Mouse (Mus musculus): Measurements from ENCODE around the gene Cux1. TPM values are rescaled to one million over a fixed set of nuclear protein-coding genes. Genes with fewer than 3 reads are reported as not detected.

Gene Cux1
- polyA plus RNA-seq, 1 experiment from 2014 or later = 68.9 TPM

- Histone ChIP-seq H3K4me1 (peaks cover 41% of the 10 kb centered on the region), H3K36me3 (no peaks in the 10 kb centered on the region), H3K9me3 (no peaks in the 10 kb centered on the region), H3K27ac (replicated peaks) (peak overlapping the region; percentile 97), H3K27me3 (replicated peaks) (peaks cover 15% of the 10 kb centered on the region), H3K4me3 (peak overlapping the region; percentile 98), H3K4me2 (peak overlapping the region; percentile 90), H3K9ac (peak overlapping the region; percentile 97)
- no peak for ATAC-seq (ENCODE audit: extremely low read depth, insufficient number of reproducible peaks, low FRiP score, low TSS enrichment)
- under 1% methylated on average over 66 of the region's 79 CpGs for WGBS
Observed at GRCm38 (mm10) chr5:136566001-136566811, 1.1 kb downstream of the Cux1 start.

DNA sequence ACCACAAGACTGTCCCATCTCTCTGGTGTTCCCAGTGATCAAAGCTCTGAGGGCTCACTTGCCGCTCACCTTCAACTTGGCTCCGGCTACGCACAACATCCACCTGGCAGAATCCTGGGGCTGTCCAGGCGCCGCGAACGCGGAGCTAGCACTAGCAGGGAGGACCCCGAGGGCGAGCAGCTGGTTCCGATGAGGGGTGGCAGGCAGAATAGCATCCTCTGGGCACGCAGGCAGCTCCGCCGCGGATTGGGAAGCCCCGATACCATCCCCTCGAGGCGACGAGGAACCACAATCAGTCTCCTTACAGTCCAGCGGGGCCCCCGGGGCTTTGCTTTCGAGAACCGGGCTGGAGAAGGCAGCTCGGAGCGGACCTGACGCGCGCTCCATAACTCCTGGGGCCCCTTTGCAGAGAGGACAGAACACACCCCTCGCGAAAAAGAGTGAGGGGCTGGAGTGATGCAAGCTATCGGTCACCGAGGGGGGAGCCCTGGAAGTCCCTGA, 1.9 kb downstream of the Cux1 start:
- H3K9me3 ChIP-seq = no peaks in the 10 kb centered on the region
- no peak for ATAC-seq (ENCODE audit: extremely low read depth, insufficient number of reproducible peaks, low FRiP score, low TSS enrichment)
- H3K27me3 ChIP-seq (replicated peaks) = peaks cover 8% of the 10 kb centered on the region
- peaks cover 50% of the 10 kb centered on the region for H3K4me1 ChIP-seq
- H3K36me3 ChIP-seq = no peaks in the 10 kb centered on the region
- H3K27ac ChIP-seq (replicated peaks) = peak overlapping the region; percentile 97
- peak overlapping the region; percentile 97 for H3K9ac ChIP-seq
- H3K4me3 ChIP-seq = peak overlapping the region; percentile 98
- peak overlapping the region; percentile 90 for H3K4me2 ChIP-seq
- WGBS = 1% methylated on average over 32 of the region's 32 CpGs

- WGBS = 39% methylated on average over 11 of the region's 11 CpGs
- no peak for ATAC-seq (ENCODE audit: extremely low read depth, insufficient number of reproducible peaks, low FRiP score, low TSS enrichment)
Observed at GRCm38 (mm10) chr5:136564613-136565299, 2.5 kb downstream of the Cux1 start.

DNA sequence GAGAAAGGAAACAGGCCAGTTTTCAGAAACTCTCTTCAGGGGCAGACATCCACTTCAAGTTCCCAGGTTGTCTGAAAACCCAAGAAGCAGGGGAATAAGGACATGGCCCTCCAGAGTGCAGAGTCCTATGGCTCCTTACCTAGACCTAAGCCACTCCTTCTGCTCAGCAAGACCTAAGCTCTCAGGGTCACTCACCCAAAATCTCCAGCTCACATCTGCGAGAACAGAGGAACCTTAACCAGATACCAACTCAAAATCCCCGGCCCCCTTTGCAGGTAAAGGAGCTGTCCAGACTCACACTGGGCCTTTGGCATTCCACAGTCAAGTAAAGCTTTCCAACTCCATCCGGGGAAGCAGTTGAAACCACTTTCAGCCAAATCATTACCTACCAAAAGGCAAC, 3.3 kb downstream of the Cux1 start:
- Histone ChIP-seq H3K9ac (0 out of 2 replicates have a peak overlapping the region, but pooled peaks have one; percentile 19), H3K36me3 (no peaks in the 10 kb centered on the region), H3K9me3 (no peaks in the 10 kb centered on the region), H3K27me3 (replicated peaks) (no peaks in the 10 kb centered on the region), H3K4me3 (0 out of 2 replicates have a peak overlapping the region, but pooled peaks have one; percentile 9), H3K4me2 (peak overlapping the region; percentile 90), H3K4me1 (peaks cover 59% of the 10 kb centered on the region), H3K27ac (replicated peaks) (no peak overlapping the region)
- 47% methylated on average over 3 of the region's 3 CpGs for WGBS
- no peak for ATAC-seq (ENCODE audit: extremely low read depth, insufficient number of reproducible peaks, low FRiP score, low TSS enrichment)

More at GRCm38 (mm10) chr5:136564613-136565299, 2.5 kb downstream of the Cux1 start:
- peaks cover 2% of the 10 kb centered on the region for H3K27me3 ChIP-seq (replicated peaks)
- H3K4me2 ChIP-seq = peak overlapping the region; percentile 90
- H3K27ac ChIP-seq (replicated peaks) = peak overlapping the region; percentile 97
- H3K4me1 ChIP-seq = peaks cover 55% of the 10 kb centered on the region
- H3K4me3 ChIP-seq = peak overlapping the region; percentile 98
- no peaks in the 10 kb centered on the region for H3K9me3 ChIP-seq
- H3K9ac ChIP-seq = peak overlapping the region; percentile 97
- H3K36me3 ChIP-seq = no peaks in the 10 kb centered on the region

- Histone ChIP-seq H3K9me3 (no peaks in the 10 kb centered on the region), H3K4me2 (no peak overlapping the region), H3K9ac (no peak overlapping the region), H3K4me3 (no peak overlapping the region), H3K4me1 (peaks cover 58% of the 10 kb centered on the region), H3K36me3 (no peaks in the 10 kb centered on the region), H3K27ac (replicated peaks) (no peak overlapping the region), H3K27me3 (replicated peaks) (no peaks in the 10 kb centered on the region)
- ATAC-seq (ENCODE audit: extremely low read depth, insufficient number of reproducible peaks, low FRiP score, low TSS enrichment) = no peak
- whole genome bisulfite sequencing = 64% methylated on average over 4 of the region's 4 CpGs
Observed at GRCm38 (mm10) chr5:136563104-136563503, 4.2 kb downstream of the Cux1 start.

GRCm38 (mm10) chr5:136562212-136562611, 5.1 kb downstream of the Cux1 start:
- H3K4me1 ChIP-seq = peaks cover 64% of the 10 kb centered on the region
- no peak overlapping the region for H3K9ac ChIP-seq
- ATAC-seq (ENCODE audit: extremely low read depth, insufficient number of reproducible peaks, low FRiP score, low TSS enrichment) = no peak
- no peak overlapping the region for H3K4me2 ChIP-seq
- H3K27ac ChIP-seq (replicated peaks) = no peak overlapping the region
- no peaks in the 10 kb centered on the region for H3K9me3 ChIP-seq
- H3K27me3 ChIP-seq (replicated peaks) = no peaks in the 10 kb centered on the region
- H3K4me3 ChIP-seq = no peak overlapping the region
- WGBS = 78% methylated on average over 1 of the region's 1 CpGs
- H3K36me3 ChIP-seq = no peaks in the 10 kb centered on the region

GRCm38 (mm10) chr5:136561641-136562040, 5.6 kb downstream of the Cux1 start:
- no peak for ATAC-seq (ENCODE audit: extremely low read depth, insufficient number of reproducible peaks, low FRiP score, low TSS enrichment)
- no peaks in the 10 kb centered on the region for H3K9me3 ChIP-seq
- no peak overlapping the region for H3K27ac ChIP-seq (replicated peaks)
- H3K4me3 ChIP-seq = no peak overlapping the region
- H3K4me2 ChIP-seq = no peak overlapping the region
- peaks cover 69% of the 10 kb centered on the region for H3K4me1 ChIP-seq
- H3K27me3 ChIP-seq (replicated peaks) = no peaks in the 10 kb centered on the region
- WGBS = 87% methylated on average over 1 of the region's 1 CpGs
- no peaks in the 10 kb centered on the region for H3K36me3 ChIP-seq
- H3K9ac ChIP-seq = no peak overlapping the region

GRCm38 (mm10) chr5:136560656-136561055, 6.6 kb downstream of the Cux1 start:
- Histone ChIP-seq H3K4me3 (no peak overlapping the region), H3K27ac (replicated peaks) (no peak overlapping the region), H3K27me3 (replicated peaks) (no peaks in the 10 kb centered on the region), H3K36me3 (no peaks in the 10 kb centered on the region), H3K4me1 (peaks cover 79% of the 10 kb centered on the region), H3K4me2 (no peak overlapping the region), H3K9ac (no peak overlapping the region), H3K9me3 (no peaks in the 10 kb centered on the region)
- no peak for ATAC-seq (ENCODE audit: extremely low read depth, insufficient number of reproducible peaks, low FRiP score, low TSS enrichment)
- 62% methylated on average over 7 of the region's 7 CpGs for WGBS

- Histone ChIP-seq H3K4me1 (peaks cover 79% of the 10 kb centered on the region), H3K27me3 (replicated peaks) (no peaks in the 10 kb centered on the region), H3K9ac (0 out of 2 replicates have a peak overlapping the region, but pooled peaks have one; percentile 47), H3K27ac (replicated peaks) (peak overlapping the region; percentile 88), H3K4me3 (no peak overlapping the region), H3K36me3 (no peaks in the 10 kb centered on the region), H3K9me3 (no peaks in the 10 kb centered on the region), H3K4me2 (no peak overlapping the region)
- 46% methylated on average over 4 of the region's 4 CpGs for WGBS
- no peak for ATAC-seq (ENCODE audit: extremely low read depth, insufficient number of reproducible peaks, low FRiP score, low TSS enrichment)
Observed at GRCm38 (mm10) chr5:136557446-136557845, 9.8 kb downstream of the Cux1 start.

GRCm38 (mm10) chr5:136556328-136557262, 10.7 kb downstream of the Cux1 start:
- Histone ChIP-seq H3K27ac (replicated peaks) (peak overlapping the region; percentile 88), H3K4me3 (no peak overlapping the region), H3K9me3 (no peaks in the 10 kb centered on the region), H3K36me3 (no peaks in the 10 kb centered on the region), H3K27me3 (replicated peaks) (no peaks in the 10 kb centered on the region), H3K9ac (peak overlapping the region; percentile 19; the same call in 1 of the 2 replicates), H3K4me2 (peak overlapping the region; percentile 40; the same call in 1 of the 2 replicates), H3K4me1 (peaks cover 86% of the 10 kb centered on the region)
- ATAC-seq (ENCODE audit: extremely low read depth, insufficient number of reproducible peaks, low FRiP score, low TSS enrichment) = no peak
- WGBS = 79% methylated on average over 14 of the region's 14 CpGs
